Mouse (Mus musculus) liver, embryonic 14.5 days (tissue): ENCODE data around the gene Fyn. TPM values are rescaled to one million over a fixed set of nuclear protein-coding genes. Genes with fewer than 3 reads are reported as not detected.

Experiments
- ATAC-seq: fragments of 200-750 bp; cut with Nextera tagmentation; 2 replicates; pipeline ENCODE4 v1.8.0; 2017; ENCODE audit warnings: moderate number of reproducible peaks, mild to moderate bottlenecking, moderate library complexity; ENCODE audit not compliant: insufficient read depth
- DNase-seq, 3 experiments: peaks; one replicate each; pipeline ENCODE4 v3.0.0-alpha.2; 2012 to 2013; ENCODE audit warnings: low read depth in 3 of 3, low spot score in 3 of 3
- H3K27ac ChIP-seq: fragments of 300-500 bp; sonication (generic); 2 replicates; pipeline ENCODE4 v1.5.1; 2014; ENCODE audit warnings: moderate library complexity, mild to moderate bottlenecking, control low read depth, inconsistent platforms
- H3K27me3 ChIP-seq: fragments of 300-500 bp; sonication (generic); 2 replicates; pipeline ENCODE4 v1.6.1; 2014; ENCODE audit warnings: mild to moderate bottlenecking, low read length, moderate library complexity; ENCODE audit not compliant: control insufficient read depth, insufficient read depth
- H3K36me3 ChIP-seq: fragments of 300-500 bp; sonication (generic); replicated peaks from 2 replicates; pipeline ENCODE4 v1.6.1; 2014; ENCODE audit warnings: low read depth; ENCODE audit not compliant: control insufficient read depth, insufficient read depth
- H3K4me1 ChIP-seq, 2 experiments: fragments of 200-500 bp in 1 of 2; fragments of 300-500 bp in 1 of 2; sonication (generic) in 1 of 2; replicated peaks; 2 replicates each; pipeline ENCODE4 v1.6.1; 2012 to 2014; ENCODE audit warnings: antibody characterized with exemption in 1 of 2, inconsistent platforms in 1 of 2, low read length in 1 of 2; ENCODE audit not compliant: control insufficient read depth in 2 of 2, insufficient read depth in 2 of 2
- H3K4me2 ChIP-seq: fragments of 300-500 bp; sonication (generic); 2 replicates; pipeline ENCODE4 v1.6.1; 2014; ENCODE audit warnings: low read depth, mild to moderate bottlenecking, control low read depth, moderate library complexity
- H3K4me3 ChIP-seq, 2 experiments: fragments of 200-500 bp in 1 of 2; fragments of 300-500 bp in 1 of 2; sonication (generic) in 1 of 2; 2 replicates each; pipeline ENCODE4 v1.5.1; 2012 to 2014; ENCODE audit warnings: low read depth in 2 of 2, low read length in 2 of 2, mild to moderate bottlenecking in 2 of 2, control low read depth in 1 of 2, inconsistent platforms in 1 of 2, moderate library complexity in 1 of 2; ENCODE audit not compliant: insufficient read depth in 1 of 2
- H3K9ac ChIP-seq: fragments of 300-500 bp; sonication (generic); replicated peaks from 2 replicates; pipeline ENCODE4 v1.6.1; 2014; ENCODE audit warnings: mild to moderate bottlenecking, control low read depth, moderate library complexity
- H3K9me3 ChIP-seq: fragments of 300-500 bp; sonication (generic); 2 replicates; pipeline ENCODE4 v1.6.1; 2016; ENCODE audit warnings: low read length, mixed read lengths; ENCODE audit not compliant: control insufficient read depth
- CTCF ChIP-seq: IDR thresholded peaks from 2 replicates; pipeline ENCODE4 v1.5.1; 2016; ENCODE audit warnings: antibody characterized with exemption, low read depth, control low read depth
- EP300 ChIP-seq: IDR thresholded peaks from 2 replicates; pipeline ENCODE4 v1.6.1; 2016; ENCODE audit warnings: antibody characterized with exemption, low read depth
- WGBS: fragments of 180-500 bp; shearing (Covaris S2); extraction: QIAGEN DNeasy Blood & Tissue Kit; methylation state at CpG from one replicate; pipeline ENCODE4 v1.1.7; 2014; ENCODE audit not compliant: insufficient replicate concordance; 5-methylcytosine and 5-hydroxymethylcytosine counted together
- polyA plus RNA-seq, 2 experiments: library from polyadenylated mRNA; depleted of rRNA in 1 of 2; stranded (reverse) in 1 of 2; unstranded in 1 of 2; fragments of >200 nt; fragmentation: Nextera tagmentation in 1 of 2; extraction: Ambion mirVana in 1 of 2; gene quantifications; 2 replicates each; pipeline versions ENCODE4 v1.2.1 to v1.2.3; 2012 to 2014

Fyn gene
- polyA plus RNA-seq, 2 experiments = 8.2 to 9.8 TPM

DNA sequence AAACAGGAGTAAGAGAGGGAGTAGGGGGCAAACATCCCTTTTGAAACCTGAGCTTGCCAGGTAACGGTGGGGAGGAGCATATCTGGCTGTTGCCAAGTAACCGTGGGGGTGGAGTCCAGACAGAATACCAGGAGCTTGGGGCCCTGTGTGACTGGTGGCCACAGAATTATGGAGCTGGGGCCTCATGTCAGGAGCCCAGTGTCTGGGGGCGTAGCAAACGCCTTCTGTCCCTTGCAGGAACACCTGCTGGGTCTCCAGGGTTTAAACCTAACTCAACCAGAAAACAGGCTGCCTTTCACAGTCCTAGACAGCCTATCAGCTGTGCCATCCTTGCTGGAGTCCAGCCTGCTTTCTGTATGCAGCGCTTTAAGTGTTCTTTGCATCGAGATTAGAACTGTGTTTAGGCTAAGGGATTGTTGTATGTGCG, 186.6 kb downstream of the Fyn start:
- ATAC-seq = peak; percentile 28; the same call in 1 of the 2 replicates
- no peak for TF ChIP-seq CTCF
- TF ChIP-seq EP300 = no peak
- no peak overlapping the region for H3K27ac ChIP-seq

DNA sequence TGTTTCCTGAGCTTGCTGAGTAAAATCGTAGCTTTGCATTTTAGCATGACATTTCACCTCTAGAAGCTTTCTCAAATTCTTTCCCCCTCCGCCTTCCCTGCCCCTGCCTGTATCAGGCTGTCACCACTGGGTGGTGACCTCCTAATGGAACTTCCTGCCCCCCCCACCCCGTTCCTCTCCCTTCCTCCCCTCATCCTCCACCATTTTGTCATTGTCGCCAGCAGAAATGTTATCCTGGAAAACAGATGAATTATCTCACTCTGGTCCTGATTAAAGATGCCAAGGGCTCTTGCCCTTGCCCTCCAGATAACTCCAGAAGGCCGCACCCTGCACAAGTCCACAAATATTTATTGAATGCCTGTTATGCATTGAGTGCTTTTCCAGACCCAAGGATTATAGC, 187.1 kb downstream of the Fyn start:
- Histone ChIP-seq H3K4me2 (no peak overlapping the region), H3K36me3 (no peaks in the 10 kb centered on the region), H3K4me1 (peaks cover 0 to 14% of the 10 kb centered on the region in 2 experiments; a peak in 2 of 4 replicates), H3K27me3 (no peaks in the 10 kb centered on the region), H3K9ac (no peak overlapping the region), H3K4me3 (no peak overlapping the region), H3K9me3 (no peaks in the 10 kb centered on the region), H3K27ac (no peak overlapping the region)
- DNase-seq (no peak), ATAC-seq (peak; percentile 52; the same call in 1 of the 2 replicates)
- TF ChIP-seq EP300 (no peak), CTCF (no peak)
- WGBS = 42% methylated on average over 5 of the region's 5 CpGs

More for the DNA sequence above, 186.6 kb downstream of the Fyn start:
- Histone ChIP-seq H3K27me3 (no peaks in the 10 kb centered on the region), H3K9me3 (no peaks in the 10 kb centered on the region), H3K4me2 (no peak overlapping the region), H3K4me3 (no peak overlapping the region), H3K4me1 (peaks cover 0 to 13% of the 10 kb centered on the region in 2 experiments; a peak in 2 of 4 replicates), H3K9ac (no peak overlapping the region), H3K36me3 (no peaks in the 10 kb centered on the region)
- WGBS = 44% methylated on average over 7 of the region's 7 CpGs
- DNase-seq = no peak

DNA sequence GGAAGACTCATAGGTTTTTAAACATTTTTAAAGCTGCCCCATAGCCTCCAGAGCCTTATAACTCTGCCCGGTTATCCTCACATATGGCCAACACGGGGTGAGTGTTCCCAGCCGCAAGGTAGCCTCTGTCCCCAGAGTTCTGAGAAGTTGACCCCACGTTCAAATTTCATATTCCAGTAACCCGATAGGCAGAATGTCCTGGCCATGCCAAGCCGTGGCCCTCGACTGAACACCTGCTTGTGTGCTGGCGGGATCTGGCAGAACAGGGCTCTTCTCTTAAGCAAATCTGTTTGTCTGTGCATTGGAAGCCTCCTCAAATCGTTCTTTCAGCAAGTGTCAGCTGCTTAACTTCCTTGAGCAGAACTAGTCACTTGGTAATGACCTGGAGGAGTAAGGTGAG, 188.7 kb downstream of the Fyn start:
- TF ChIP-seq CTCF = no peak
- no peak for TF ChIP-seq EP300
- no peak overlapping the region for H3K27ac ChIP-seq

DNA sequence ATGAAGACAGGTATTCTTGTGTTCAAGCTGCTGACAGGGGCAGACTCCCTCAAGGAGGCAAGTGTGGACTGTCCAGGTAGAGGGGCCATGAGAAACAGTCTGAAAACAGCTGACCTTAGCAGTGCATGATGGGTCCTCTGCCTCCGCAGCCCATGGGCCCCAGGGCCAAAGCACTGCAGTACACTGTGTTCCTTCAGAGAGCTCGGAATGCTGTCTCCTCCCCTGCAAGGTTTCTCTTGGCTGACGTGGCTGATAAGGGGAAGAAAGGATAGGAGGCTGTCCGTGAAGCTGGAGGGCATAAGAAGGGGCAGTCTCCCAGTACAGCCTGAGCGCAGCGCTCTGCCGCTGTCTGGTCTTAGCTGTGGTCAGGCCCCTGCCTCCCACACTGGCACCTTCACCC, 189.2 kb downstream of the Fyn start:
- peaks cover 0 to 17% of the 10 kb centered on the region in 2 experiments; a peak in 2 of 4 replicates for H3K4me1 ChIP-seq
- H3K27me3 ChIP-seq = no peaks in the 10 kb centered on the region
- ATAC-seq (no peak), DNase-seq (no peak)
- H3K27ac ChIP-seq = no peak overlapping the region
- TF ChIP-seq CTCF = no peak
- TF ChIP-seq EP300 = no peak
- no peaks in the 10 kb centered on the region for H3K36me3 ChIP-seq
- WGBS = 75% methylated on average over 7 of the region's 7 CpGs
- no peaks in the 10 kb centered on the region for H3K9me3 ChIP-seq
- no peak overlapping the region for H3K4me2 ChIP-seq
- H3K4me3 ChIP-seq = no peak overlapping the region
- no peak overlapping the region for H3K9ac ChIP-seq

More for the DNA sequence above, 188.7 kb downstream of the Fyn start:
- Histone ChIP-seq H3K4me3 (no peak overlapping the region), H3K9me3 (no peaks in the 10 kb centered on the region), H3K36me3 (no peaks in the 10 kb centered on the region), H3K9ac (no peak overlapping the region), H3K4me1 (peaks cover 0 to 17% of the 10 kb centered on the region in 2 experiments; a peak in 2 of 4 replicates), H3K27me3 (no peaks in the 10 kb centered on the region), H3K4me2 (no peak overlapping the region)
- ATAC-seq = no peak
- no peak for DNase-seq
- WGBS = 71% methylated on average over 9 of the region's 9 CpGs

DNA sequence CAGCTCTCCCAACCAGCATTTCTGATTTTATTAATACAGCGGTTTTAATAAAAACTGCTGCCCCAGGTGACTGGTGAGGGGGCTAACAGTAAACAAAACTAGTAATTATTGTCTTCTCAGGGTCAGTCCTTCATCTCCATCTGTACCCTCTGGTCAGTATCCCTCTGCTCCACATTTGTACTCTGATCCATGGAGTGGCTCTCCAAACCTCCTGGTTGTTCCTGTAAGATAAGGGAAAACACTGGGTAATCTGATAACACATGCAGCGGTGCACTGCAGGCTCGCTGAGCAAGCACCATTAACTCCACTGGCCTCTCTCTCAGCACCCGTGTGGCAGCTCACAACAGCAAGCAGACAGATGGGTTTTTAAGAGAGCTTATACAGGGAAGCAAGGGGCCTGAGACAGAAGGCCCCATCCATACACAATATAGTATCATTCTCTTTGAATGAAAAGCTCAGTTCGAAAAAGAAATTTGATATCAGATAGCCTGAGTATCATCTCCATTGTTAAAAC, 189.9 kb downstream of the Fyn start:
- 37% methylated on average over 5 of the region's 5 CpGs for whole genome bisulfite sequencing
- no peak for DNase-seq
- Histone ChIP-seq H3K9ac (no peak overlapping the region), H3K27me3 (no peaks in the 10 kb centered on the region), H3K27ac (no peak overlapping the region), H3K4me1 (peaks cover 0 to 17% of the 10 kb centered on the region in 2 experiments; a peak in 2 of 4 replicates), H3K9me3 (no peaks in the 10 kb centered on the region), H3K4me3 (no peak overlapping the region), H3K4me2 (no peak overlapping the region), H3K36me3 (no peaks in the 10 kb centered on the region)
- ATAC-seq = no peak
- TF ChIP-seq EP300 (no peak), CTCF (no peak)
